Comparison of ENCODE assay signal across 9 mouse cellular contexts in genomic region chr4:133299701-133300100, GRCm38 (mm10). TPM values are rescaled to one million over a fixed set of nuclear protein-coding genes. Genes with fewer than 3 reads are reported as not detected.
DNase-seq lines count a peak whose midpoint lies in the region; ATAC-seq and TF ChIP-seq lines count a peak whose summit lies in the region.
"Had no signal": no experiment of that assay in that cellular context is flagged by ENCODE, and none has a peak within 500 bp of the region (broad histone marks: within the 10 kb centered on the region; RNA-seq: fewer than 3 reads in every experiment).

No protein-coding gene starts in this region.

- peaks cover 74% of the 10 kb centered on the region for H3K36me3 ChIP-seq in forebrain, embryonic 13.5 days (ENCODE audit: poor library complexity, severe bottlenecking)
- H3K36me3 ChIP-seq in forebrain, embryonic 11.5 days (ENCODE audit: control insufficient read depth, insufficient read depth, low read length): no peaks in the 10 kb centered on the region; the same call in 1 of the 2 replicates
- H3K36me3 ChIP-seq in kidney, adult 2 months (ENCODE audit: control insufficient read depth, insufficient read depth, low read length): peaks cover 2% of the 10 kb centered on the region; the same call in 1 of the 2 replicates

- 64% methylated on average over 5 of the region's 5 CpGs for WGBS in forebrain, embryonic 13.5 days
- WGBS in forebrain, embryonic 11.5 days: 69% methylated on average over 5 of the region's 5 CpGs
- 42% methylated on average over 5 of the region's 5 CpGs for WGBS in olfactory bulb, adult 2 months
- WGBS in kidney, adult 2 months: 70% methylated on average over 5 of the region's 5 CpGs

- no peak overlapping the region for H3K4me2 ChIP-seq in forebrain, embryonic 13.5 days
- H3K4me2 ChIP-seq in forebrain, embryonic 11.5 days (ENCODE audit: low read depth, low read length, severe bottlenecking): no peak overlapping the region

- H3K27me3 ChIP-seq in forebrain, embryonic 13.5 days: no peaks in the 10 kb centered on the region
- no peaks in the 10 kb centered on the region for H3K27me3 ChIP-seq in forebrain, embryonic 11.5 days (ENCODE audit: control insufficient read depth, insufficient read depth, low read length)
- no peaks in the 10 kb centered on the region for H3K27me3 ChIP-seq in kidney, adult 2 months (replicated peaks; ENCODE audit: control insufficient read depth, insufficient read depth, low read length)

- ATAC-seq in forebrain, embryonic 13.5 days: peak; percentile 55; the same call in 1 of the 2 replicates
- ATAC-seq in forebrain, embryonic 11.5 days (replicated peaks; ENCODE audit: low FRiP score): no peak
- no peak for ATAC-seq in inflammation-experienced regulatory T-cells, adult 6 months
- no peak for ATAC-seq in erythroid progenitor cell, adult 5-6 weeks (replicated peaks; ENCODE audit: low FRiP score, poor library complexity, severe bottlenecking)

- H3K9ac ChIP-seq in forebrain, embryonic 13.5 days: no peak overlapping the region
- no peak overlapping the region for H3K9ac ChIP-seq in forebrain, embryonic 11.5 days (ENCODE audit: low read length)

- no peak for DNase-seq in forebrain, embryonic 11.5 days (ENCODE audit: low spot score)
- peak; percentile 93 to 94 for DNase-seq in cerebellum, postnatal 14 days
- peak; percentile 68 to 78 for DNase-seq in layer of hippocampus, adult 2 months (ENCODE audit: low spot score in 2 of 2)
- no peak for DNase-seq in kidney, adult 2 months

- no peaks in the 10 kb centered on the region for H3K9me3 ChIP-seq in forebrain, embryonic 13.5 days (replicated peaks)
- no peaks in the 10 kb centered on the region for H3K9me3 ChIP-seq in forebrain, embryonic 11.5 days (ENCODE audit: control insufficient read depth, low read length)

- peak overlapping the region; percentile 87 for H3K27ac ChIP-seq in forebrain, embryonic 13.5 days
- no peak overlapping the region for H3K27ac ChIP-seq in forebrain, embryonic 11.5 days (ENCODE audit: low read depth, low read length)
- peak overlapping the region; percentile 83 for H3K27ac ChIP-seq in layer of hippocampus, adult 2 months
- H3K27ac ChIP-seq in olfactory bulb, adult 2 months (ENCODE audit: insufficient read depth, low read depth, low read length): 0 out of 2 replicates have a peak overlapping the region, but pooled peaks have one; percentile 29
- H3K27ac ChIP-seq in kidney, adult 2 months (ENCODE audit: insufficient read depth, low read depth, low read length): no peak overlapping the region

- TF ChIP-seq POLR2A in olfactory bulb, adult 2 months (IDR thresholded peaks at IDR 0.05; ENCODE audit: insufficient read depth, low read depth, low read length): no peak
- TF ChIP-seq POLR2A in kidney, adult 2 months (IDR thresholded peaks at IDR 0.05; ENCODE audit: low read depth, low read length): no peak

- no peak overlapping the region for H3K4me3 ChIP-seq in forebrain, embryonic 13.5 days
- no peak overlapping the region for H3K4me3 ChIP-seq in forebrain, embryonic 11.5 days (ENCODE audit: low read depth, low read length)
- H3K4me3 ChIP-seq in layer of hippocampus, adult 2 months: no peak overlapping the region
- no peak overlapping the region for H3K4me3 ChIP-seq in olfactory bulb, adult 2 months (ENCODE audit: insufficient read depth, low read depth, low read length)
- no peak overlapping the region for H3K4me3 ChIP-seq in kidney, adult 2 months (ENCODE audit: insufficient read depth, low read depth, low read length)
- H3K4me3 ChIP-seq: erythroblast, embryonic 14.5 days had no signal

- TF ChIP-seq CTCF in layer of hippocampus, adult 2 months (conservative IDR thresholded peaks at IDR 0.05): no peak
- no peak for TF ChIP-seq CTCF in olfactory bulb, adult 2 months (IDR thresholded peaks at IDR 0.05; ENCODE audit: insufficient read depth, low read depth, low read length)
- no peak for TF ChIP-seq CTCF in kidney, adult 2 months (conservative IDR thresholded peaks at IDR 0.05; ENCODE audit: insufficient read depth, insufficient read length, low read depth, low read length)

- H3K4me1 ChIP-seq in forebrain, embryonic 13.5 days: peaks cover 33% of the 10 kb centered on the region
- no peaks in the 10 kb centered on the region; the same call in 1 of the 2 replicates for H3K4me1 ChIP-seq in forebrain, embryonic 11.5 days (replicated peaks; ENCODE audit: control insufficient read depth, insufficient read depth, low read length)
- peaks cover 25% of the 10 kb centered on the region for H3K4me1 ChIP-seq in olfactory bulb, adult 2 months (ENCODE audit: control insufficient read depth, insufficient read depth, low read length)
- no peaks in the 10 kb centered on the region for H3K4me1 ChIP-seq in kidney, adult 2 months (ENCODE audit: control insufficient read depth, insufficient read depth, low read length)

RNA-seq across cellular contexts. Expression of gene Tmem222, which starts 22.1 kb away (rescaled TPM):
- 85.8 and 94.5 TPM in 2 replicates for polyA plus RNA-seq in forebrain, embryonic 13.5 days (2015; fragmentation: Nextera tagmentation; extraction: Ambion mirVana)
- polyA plus RNA-seq in forebrain, embryonic 11.5 days (2014; fragmentation: Nextera tagmentation; extraction: Ambion mirVana): 80.6 and 90.9 TPM in 2 replicates
- 10 to 100 TPM; 89.1 to 94.4 TPM for total RNA-seq in layer of hippocampus, adult 2 months (2021)
- polyA plus RNA-seq in olfactory bulb, adult 2 months (2012; ENCODE audit: insufficient read depth, insufficient read length, low replicate concordance, missing spikeins): not detected in 2 replicates
- 10 to 100 TPM; 69.3 to 98.0 (median 86.0) TPM for polyA plus RNA-seq in inflammation-experienced regulatory T-cells, adult 6 months (2017; shearing (Covaris generic))
- 70.6 and 80.4 TPM in 2 replicates for polyA plus RNA-seq in kidney, adult 2 months (2012; rRNA removed)
- 5.0 and 10.1 TPM in 2 replicates for total RNA-seq in erythroid progenitor cell, adult 5-6 weeks (2015; ENCODE audit: low replicate concordance)
- total RNA-seq in erythroid progenitor cell, adult 5-6 weeks (2017; ENCODE audit: low replicate concordance): 9.8 and 11.3 TPM in 2 replicates

RNA-seq across cellular contexts. Expression of gene Sytl1, which starts 36.8 kb away (rescaled TPM):
- polyA plus RNA-seq in forebrain, embryonic 13.5 days (2015; fragmentation: Nextera tagmentation; extraction: Ambion mirVana): 0.43 and 0.59 TPM in 2 replicates
- polyA plus RNA-seq in forebrain, embryonic 11.5 days (2014; fragmentation: Nextera tagmentation; extraction: Ambion mirVana): 1.5 and 2.8 TPM in 2 replicates
- total RNA-seq in layer of hippocampus, adult 2 months (2021): under 1 TPM; 0.20 to 0.34 TPM
- polyA plus RNA-seq in olfactory bulb, adult 2 months (2012; ENCODE audit: insufficient read depth, insufficient read length, low replicate concordance, missing spikeins): not detected in 2 replicates
- polyA plus RNA-seq in inflammation-experienced regulatory T-cells, adult 6 months (2017; shearing (Covaris generic)): 10 to 100 TPM; 18.3 to 62.3 (median 43.8) TPM
- 5.9 TPM in 2 replicates for polyA plus RNA-seq in kidney, adult 2 months (2012; rRNA removed)
- 0.84 TPM in 1 of 2 replicates, not detected in the other for total RNA-seq in erythroid progenitor cell, adult 5-6 weeks (2015; ENCODE audit: low replicate concordance)
- 1.8 TPM in 1 of 2 replicates, not detected in the other for total RNA-seq in erythroid progenitor cell, adult 5-6 weeks (2017; ENCODE audit: low replicate concordance)

RNA-seq across cellular contexts. Expression of gene Wdtc1, which starts 53.6 kb away (rescaled TPM):
- 14.0 and 16.9 TPM in 2 replicates for polyA plus RNA-seq in forebrain, embryonic 13.5 days (2015; fragmentation: Nextera tagmentation; extraction: Ambion mirVana)
- 21.0 and 24.7 TPM in 2 replicates for polyA plus RNA-seq in forebrain, embryonic 11.5 days (2014; fragmentation: Nextera tagmentation; extraction: Ambion mirVana)
- total RNA-seq in layer of hippocampus, adult 2 months (2021): 10 to 100 TPM; 78.8 to 82.5 TPM
- 113 TPM in 1 of 2 replicates, not detected in the other for polyA plus RNA-seq in olfactory bulb, adult 2 months (2012; ENCODE audit: insufficient read depth, insufficient read length, low replicate concordance, missing spikeins)
- 10 to 100 TPM in 1 of 3 experiments, 1 to 10 TPM in 2; 5.0 to 10.2 (median 8.8) TPM for polyA plus RNA-seq in inflammation-experienced regulatory T-cells, adult 6 months (2017; shearing (Covaris generic))
- 64.1 and 64.4 TPM in 2 replicates for polyA plus RNA-seq in kidney, adult 2 months (2012; rRNA removed)
- 16.2 and 28.5 TPM in 2 replicates for total RNA-seq in erythroid progenitor cell, adult 5-6 weeks (2015; ENCODE audit: low replicate concordance)
- total RNA-seq in erythroid progenitor cell, adult 5-6 weeks (2017; ENCODE audit: low replicate concordance): 9.0 and 10.1 TPM in 2 replicates

RNA-seq across cellular contexts. Expression of gene Map3k6, which starts 59.1 kb away (rescaled TPM):
- polyA plus RNA-seq in forebrain, embryonic 13.5 days (2015; fragmentation: Nextera tagmentation; extraction: Ambion mirVana): 0.92 and 1.0 TPM in 2 replicates
- 1.2 and 3.0 TPM in 2 replicates for polyA plus RNA-seq in forebrain, embryonic 11.5 days (2014; fragmentation: Nextera tagmentation; extraction: Ambion mirVana)
- 10 to 100 TPM in 1 of 2 experiments, 1 to 10 TPM in 1; 5.8 to 10.5 TPM for total RNA-seq in layer of hippocampus, adult 2 months (2021)
- polyA plus RNA-seq in olfactory bulb, adult 2 months (2012; ENCODE audit: insufficient read depth, insufficient read length, low replicate concordance, missing spikeins): not detected in 2 replicates
- under 1 TPM in 1 of 3 experiments, not detected in 2; 0.57 TPM for polyA plus RNA-seq in inflammation-experienced regulatory T-cells, adult 6 months (2017; shearing (Covaris generic))
- polyA plus RNA-seq in kidney, adult 2 months (2012; rRNA removed): 3.8 and 4.3 TPM in 2 replicates
- 4.2 TPM in 1 of 2 replicates, not detected in the other for total RNA-seq in erythroid progenitor cell, adult 5-6 weeks (2015; ENCODE audit: low replicate concordance)
- total RNA-seq in erythroid progenitor cell, adult 5-6 weeks (2017; ENCODE audit: low replicate concordance): 8.1 TPM in 1 of 2 replicates, not detected in the other

Comparison
In these comparisons a context has a peak if more than half of its experiments do, and no peak if none do; other contexts are left out.
1. H3K27ac ChIP-seq: peak in forebrain, embryonic 13.5 days (single experiment), layer of hippocampus, adult 2 months (single experiment) and olfactory bulb, adult 2 months (single experiment); none in forebrain, embryonic 11.5 days (single experiment) and kidney, adult 2 months (single experiment).
2. DNase-seq: peak in cerebellum, postnatal 14 days (2 of 2) and layer of hippocampus, adult 2 months (2 of 2); none in forebrain, embryonic 11.5 days (single experiment) and kidney, adult 2 months (single experiment).